Mouse (Mus musculus) heart, embryonic 12.5 days (tissue): ENCODE measurements around the gene Ece1. TPM values are rescaled to one million over a fixed set of nuclear protein-coding genes. Genes with fewer than 3 reads are reported as not detected.

ENCODE experiments used
- ATAC-seq: fragments of 200-750 bp; cut with Nextera tagmentation; 2 replicates; pipeline ENCODE4 v1.8.0; 2017; ENCODE audit warnings: moderate TSS enrichment, moderate library complexity; ENCODE audit not compliant: insufficient number of reproducible peaks, low FRiP score
- H3K27ac ChIP-seq: fragments of 300-500 bp; sonication (generic); 2 replicates; pipeline ENCODE4 v1.5.1; 2016; ENCODE audit warnings: mild to moderate bottlenecking, moderate library complexity; ENCODE audit not compliant: poor library complexity, severe bottlenecking
- H3K27me3 ChIP-seq: fragments of 300-500 bp; sonication (generic); replicated peaks from 2 replicates; pipeline ENCODE4 v1.6.1; 2016; ENCODE audit warnings: mild to moderate bottlenecking, moderate library complexity
- H3K36me3 ChIP-seq: fragments of 300-500 bp; sonication (generic); 2 replicates; pipeline ENCODE4 v1.6.1; 2016; ENCODE audit warnings: mild to moderate bottlenecking, moderate library complexity
- H3K4me1 ChIP-seq: fragments of 300-500 bp; sonication (generic); replicated peaks from 2 replicates; pipeline ENCODE4 v1.6.1; 2016; ENCODE audit warnings: mild to moderate bottlenecking
- H3K4me2 ChIP-seq: fragments of 300-500 bp; sonication (generic); 2 replicates; pipeline ENCODE4 v1.6.1; 2016; ENCODE audit warnings: mild to moderate bottlenecking, moderate library complexity
- H3K4me3 ChIP-seq: fragments of 300-500 bp; sonication (generic); 2 replicates; pipeline ENCODE4 v1.5.1; 2016; ENCODE audit warnings: mild to moderate bottlenecking
- H3K9ac ChIP-seq: fragments of 300-500 bp; sonication (generic); 2 replicates; pipeline ENCODE4 v1.6.1; 2016; ENCODE audit warnings: mild to moderate bottlenecking, moderate library complexity
- H3K9me3 ChIP-seq: fragments of 300-500 bp; sonication (generic); replicated peaks from 2 replicates; pipeline ENCODE4 v1.6.1; 2016; ENCODE audit warnings: mild to moderate bottlenecking, moderate library complexity
- WGBS: fragments of 180-500 bp; shearing (Covaris S2); methylation state at CpG from one replicate; pipeline ENCODE4 v1.1.7; 2016; 5-methylcytosine and 5-hydroxymethylcytosine counted together
- polyA plus RNA-seq: library from polyadenylated mRNA; unstranded; fragments of >200 nt; fragmentation: Nextera tagmentation; extraction: Ambion mirVana; gene quantifications from 2 replicates; pipeline ENCODE4 v1.2.1, GENCODE M21; 2016

The Ece1 gene
- polyA plus RNA-seq, 1 experiment from 2014 or later: 122 TPM

GRCm38 (mm10) chr4:137919116-137919515, 57.1 kb downstream of the Ece1 start:
- Histone ChIP-seq H3K9ac (no peak overlapping the region), H3K27ac (peak overlapping the region; percentile 82), H3K4me3 (no peak overlapping the region), H3K27me3 (no peaks in the 10 kb centered on the region), H3K4me1 (peaks cover 65% of the 10 kb centered on the region), H3K9me3 (no peaks in the 10 kb centered on the region), H3K4me2 (no peak overlapping the region), H3K36me3 (peaks cover 24% of the 10 kb centered on the region)
- no peak for ATAC-seq
- 61% methylated on average over 10 of the region's 10 CpGs for WGBS

GRCm38 (mm10) chr4:137920005-137920404, 58.0 kb downstream of the Ece1 start:
- Histone ChIP-seq H3K9me3 (no peaks in the 10 kb centered on the region), H3K27ac (peak overlapping the region; percentile 82), H3K4me2 (peak overlapping the region; percentile 10), H3K27me3 (no peaks in the 10 kb centered on the region), H3K9ac (no peak overlapping the region), H3K36me3 (peaks cover 30% of the 10 kb centered on the region), H3K4me1 (peaks cover 65% of the 10 kb centered on the region), H3K4me3 (no peak overlapping the region)
- WGBS: 31% methylated on average over 7 of the region's 7 CpGs
- peak; percentile 67 for ATAC-seq

- Histone ChIP-seq H3K36me3 (peaks cover 30% of the 10 kb centered on the region), H3K4me2 (peak overlapping the region; percentile 36), H3K27me3 (no peaks in the 10 kb centered on the region), H3K27ac (peak overlapping the region; percentile 82), H3K4me3 (peak overlapping the region; percentile 5), H3K9ac (0 out of 2 replicates have a peak overlapping the region, but pooled peaks have one; percentile 52), H3K4me1 (peaks cover 70% of the 10 kb centered on the region), H3K9me3 (no peaks in the 10 kb centered on the region)
- ATAC-seq: peak; percentile 56; the same call in 1 of the 2 replicates
- 18% methylated on average over 10 of the region's 10 CpGs for WGBS
Observed at GRCm38 (mm10) chr4:137920500-137920961, 58.5 kb downstream of the Ece1 start.

- Histone ChIP-seq H3K27ac (peak overlapping the region; percentile 82), H3K27me3 (no peaks in the 10 kb centered on the region), H3K36me3 (peaks cover 36% of the 10 kb centered on the region), H3K9me3 (no peaks in the 10 kb centered on the region), H3K4me1 (peaks cover 72% of the 10 kb centered on the region), H3K4me3 (no peak overlapping the region), H3K4me2 (peak overlapping the region; percentile 36), H3K9ac (no peak overlapping the region)
- WGBS: 80% methylated on average over 11 of the region's 11 CpGs
- no peak for ATAC-seq
Observed at GRCm38 (mm10) chr4:137921510-137921909, 59.5 kb downstream of the Ece1 start.

GRCm38 (mm10) chr4:137923052-137923451, 61.0 kb downstream of the Ece1 start:
- Histone ChIP-seq H3K36me3 (peaks cover 46% of the 10 kb centered on the region), H3K9me3 (no peaks in the 10 kb centered on the region), H3K9ac (0 out of 2 replicates have a peak overlapping the region, but pooled peaks have one; percentile 31), H3K4me1 (peaks cover 69% of the 10 kb centered on the region), H3K4me2 (no peak overlapping the region), H3K4me3 (no peak overlapping the region), H3K27me3 (no peaks in the 10 kb centered on the region), H3K27ac (0 out of 2 replicates have a peak overlapping the region, but pooled peaks have one; percentile 4)
- 88% methylated on average over 15 of the region's 15 CpGs for WGBS
- ATAC-seq: no peak

- Histone ChIP-seq H3K36me3 (peaks cover 49% of the 10 kb centered on the region), H3K27me3 (no peaks in the 10 kb centered on the region), H3K9me3 (no peaks in the 10 kb centered on the region), H3K4me3 (no peak overlapping the region), H3K4me1 (peaks cover 69% of the 10 kb centered on the region), H3K27ac (0 out of 2 replicates have a peak overlapping the region, but pooled peaks have one; percentile 6), H3K4me2 (no peak overlapping the region), H3K9ac (no peak overlapping the region)
- WGBS: 60% methylated on average over 4 of the region's 4 CpGs
- ATAC-seq: no peak
Observed at GRCm38 (mm10) chr4:137925176-137925575, 63.1 kb downstream of the Ece1 start.

GRCm38 (mm10) chr4:137926161-137926560, 64.1 kb downstream of the Ece1 start:
- peaks cover 71% of the 10 kb centered on the region for H3K4me1 ChIP-seq
- 82% methylated on average over 14 of the region's 14 CpGs for WGBS
- no peaks in the 10 kb centered on the region for H3K9me3 ChIP-seq
- H3K27ac ChIP-seq: 0 out of 2 replicates have a peak overlapping the region, but pooled peaks have one; percentile 12
- H3K9ac ChIP-seq: 0 out of 2 replicates have a peak overlapping the region, but pooled peaks have one; percentile 41
- H3K4me2 ChIP-seq: no peak overlapping the region
- peaks cover 49% of the 10 kb centered on the region for H3K36me3 ChIP-seq
- no peak for ATAC-seq
- H3K27me3 ChIP-seq: no peaks in the 10 kb centered on the region
- no peak overlapping the region for H3K4me3 ChIP-seq

GRCm38 (mm10) chr4:137927136-137927535, 65.1 kb downstream of the Ece1 start:
- no peak overlapping the region for H3K4me3 ChIP-seq

GRCm38 (mm10) chr4:137927741-137928535, 65.9 kb downstream of the Ece1 start:
- Histone ChIP-seq H3K4me3 (no peak overlapping the region), H3K4me1 (peaks cover 74% of the 10 kb centered on the region), H3K27me3 (no peaks in the 10 kb centered on the region), H3K4me2 (no peak overlapping the region), H3K36me3 (peaks cover 41% of the 10 kb centered on the region), H3K9ac (peak overlapping the region; percentile 23; the same call in 1 of the 2 replicates), H3K9me3 (no peaks in the 10 kb centered on the region), H3K27ac (peak overlapping the region; percentile 49)
- no peak for ATAC-seq
- WGBS: 63% methylated on average over 12 of the region's 12 CpGs

More at GRCm38 (mm10) chr4:137927136-137927535, 65.1 kb downstream of the Ece1 start:
- Histone ChIP-seq H3K27ac (peak overlapping the region; percentile 49; the same call in 1 of the 2 replicates), H3K27me3 (no peaks in the 10 kb centered on the region), H3K9ac (no peak overlapping the region), H3K4me1 (peaks cover 72% of the 10 kb centered on the region), H3K36me3 (peaks cover 42% of the 10 kb centered on the region), H3K4me2 (no peak overlapping the region), H3K9me3 (no peaks in the 10 kb centered on the region)
- no peak for ATAC-seq
- WGBS: 76% methylated on average over 7 of the region's 7 CpGs

GRCm38 (mm10) chr4:137928813-137929212, 66.8 kb downstream of the Ece1 start:
- H3K9ac ChIP-seq: no peak overlapping the region
- no peak overlapping the region for H3K4me2 ChIP-seq
- peak overlapping the region; percentile 90 for H3K27ac ChIP-seq
- no peaks in the 10 kb centered on the region for H3K9me3 ChIP-seq
- H3K4me1 ChIP-seq: peaks cover 76% of the 10 kb centered on the region
- 79% methylated on average over 1 of the region's 1 CpGs for WGBS
- H3K4me3 ChIP-seq: no peak overlapping the region
- H3K27me3 ChIP-seq: no peaks in the 10 kb centered on the region
- peaks cover 34% of the 10 kb centered on the region for H3K36me3 ChIP-seq
- ATAC-seq: no peak

GRCm38 (mm10) chr4:137929341-137930016, 67.4 kb downstream of the Ece1 start:
- Histone ChIP-seq H3K9me3 (no peaks in the 10 kb centered on the region), H3K4me3 (no peak overlapping the region), H3K27me3 (no peaks in the 10 kb centered on the region), H3K4me2 (no peak overlapping the region), H3K36me3 (peaks cover 33% of the 10 kb centered on the region), H3K4me1 (peaks cover 76% of the 10 kb centered on the region), H3K9ac (no peak overlapping the region), H3K27ac (peak overlapping the region; percentile 90)
- WGBS: 58% methylated on average over 15 of the region's 15 CpGs
- no peak for ATAC-seq
